ENCODE assay signal across 29 mouse cellular contexts in genomic region chr17:45294256-45294865, GRCm38 (mm10).
DNase-seq lines count a peak whose midpoint lies in the region; ATAC-seq and TF ChIP-seq lines count a peak whose summit lies in the region.
"Had no signal": no experiment of that assay in that cellular context is flagged by ENCODE, and none has a peak within 500 bp of the region (broad histone marks: within the 10 kb centered on the region; RNA-seq: fewer than 3 reads in every experiment).

No protein-coding gene starts in this region.

- intact Hi-C loops in heart, postnatal 25 days (cut with DNase I), result no loop called here

- peaks cover 6% of the 10 kb centered on the region; the same call in 1 of the 2 replicates for H3K4me1 ChIP-seq in bone marrow, adult 2 months (ENCODE audit: control insufficient read depth, insufficient read depth, low read length)
- H3K4me1 ChIP-seq in forebrain, postnatal 0 days (ENCODE audit: insufficient read depth), result no peaks in the 10 kb centered on the region

- TF ChIP-seq POLR2A in bone marrow, adult 2 months (IDR thresholded peaks at IDR 0.05; ENCODE audit: borderline replicate concordance, control insufficient read depth, low read depth, low read length), result no peak

- H3K36me3 ChIP-seq in forebrain, postnatal 0 days (ENCODE audit: insufficient read depth), result no peaks in the 10 kb centered on the region
- H3K36me3 ChIP-seq: embryonic facial prominence, embryonic 10.5 days; embryonic facial prominence, embryonic 15.5 days; forebrain, embryonic 12.5 days; heart, embryonic 10.5 days; heart, embryonic 15.5 days; hindbrain, embryonic 12.5 days; limb, embryonic 10.5 days; limb, embryonic 15.5 days; neural tube, embryonic 13.5 days had no signal

- WGBS in bone marrow, adult 2 months, result 43% methylated on average over 11 of the region's 11 CpGs
- 88% methylated on average over 11 of the region's 11 CpGs for WGBS in forebrain, postnatal 0 days

- ATAC-seq in monocyte, adult 5-6 weeks (replicated peaks; ENCODE audit: insufficient number of reproducible peaks, low FRiP score, low TSS enrichment, poor library complexity, severe bottlenecking), result 0 out of 2 replicates have a peak, but pooled peaks have one; percentile 7
- no peak for ATAC-seq in forebrain, postnatal 0 days
- ATAC-seq: intestine, postnatal 0 days had no signal

- H3K4me3 ChIP-seq in bone marrow, adult 2 months (replicated peaks; ENCODE audit: control insufficient read depth, low read depth, low read length), result no peak overlapping the region
- no peak overlapping the region for H3K4me3 ChIP-seq in forebrain, postnatal 0 days (ENCODE audit: low read depth, low read length)
- H3K4me3 ChIP-seq: embryonic facial prominence, embryonic 10.5 days; embryonic facial prominence, embryonic 15.5 days; forebrain, embryonic 12.5 days; heart, embryonic 10.5 days; heart, embryonic 15.5 days; hindbrain, embryonic 12.5 days; left cerebral cortex, adult 2 months; limb, embryonic 10.5 days; limb, embryonic 15.5 days; neural tube, embryonic 13.5 days had no signal

- H3K27me3 ChIP-seq in forebrain, postnatal 0 days (ENCODE audit: insufficient read depth, low read length), result no peaks in the 10 kb centered on the region
- H3K27me3 ChIP-seq: embryonic facial prominence, embryonic 15.5 days; forebrain, embryonic 12.5 days; heart, embryonic 15.5 days; hindbrain, embryonic 12.5 days; neural tube, embryonic 13.5 days had no signal

- H3K4me2 ChIP-seq in forebrain, postnatal 0 days (ENCODE audit: low read depth), result no peak overlapping the region
- H3K4me2 ChIP-seq: embryonic facial prominence, embryonic 15.5 days; forebrain, embryonic 12.5 days; heart, embryonic 15.5 days; hindbrain, embryonic 12.5 days; limb, embryonic 15.5 days; lung, embryonic 14.5 days; midbrain, embryonic 11.5 days; neural tube, embryonic 13.5 days had no signal

- no peak overlapping the region for H3K9ac ChIP-seq in forebrain, postnatal 0 days
- H3K9ac ChIP-seq: embryonic facial prominence, embryonic 15.5 days; forebrain, embryonic 12.5 days; heart, embryonic 15.5 days; hindbrain, embryonic 12.5 days; limb, embryonic 15.5 days; liver, embryonic 14.5 days; lung, embryonic 14.5 days; neural tube, embryonic 13.5 days had no signal

- peak overlapping the region; percentile 79 for H3K27ac ChIP-seq in bone marrow, adult 2 months (ENCODE audit: control insufficient read depth, insufficient read depth, low read depth, low read length, poor library complexity)
- H3K27ac ChIP-seq in forebrain, postnatal 0 days (ENCODE audit: low read depth, low read length), result no peak overlapping the region
- H3K27ac ChIP-seq: embryonic facial prominence, embryonic 10.5 days; embryonic facial prominence, embryonic 15.5 days; forebrain, embryonic 12.5 days; heart, embryonic 10.5 days; heart, embryonic 15.5 days; hindbrain, embryonic 12.5 days; left cerebral cortex, adult 2 months; limb, embryonic 10.5 days; limb, embryonic 15.5 days; liver, embryonic 14.5 days; neural tube, embryonic 13.5 days had no signal

- no peak for TF ChIP-seq CTCF in bone marrow, adult 2 months (IDR thresholded peaks at IDR 0.05; ENCODE audit: control insufficient read depth, insufficient read depth, low read length)
- no peak for TF ChIP-seq CTCF in forebrain, postnatal 0 days (IDR thresholded peaks at IDR 0.05; ENCODE audit: low read depth)

- no peaks in the 10 kb centered on the region for H3K9me3 ChIP-seq in forebrain, postnatal 0 days (ENCODE audit: low read length)
- H3K9me3 ChIP-seq: embryonic facial prominence, embryonic 15.5 days; forebrain, embryonic 12.5 days; heart, embryonic 15.5 days; hindbrain, embryonic 12.5 days; limb, embryonic 10.5 days; limb, embryonic 15.5 days; neural tube, embryonic 13.5 days had no signal

- DNase-seq in A20 (ENCODE audit: low read depth, low spot score), result peak; percentile 75
- peak; percentile 14 to 31 for DNase-seq in thymus, postnatal 10 days (ENCODE audit: low spot score in 2 of 2)
- DNase-seq in forebrain, postnatal 0 days, result no peak
- DNase-seq in right cerebral cortex, adult 18-20 months, result no peak
- no peak for DNase-seq in adrenal gland, postnatal 25 days
- no peak for DNase-seq in heart, postnatal 25 days (ENCODE audit: low spot score)
- DNase-seq: adrenal gland, adult 8-10 months; cerebellum, adult 11 months; gastrocnemius, postnatal 10 days; heart, postnatal 36 days; kidney, postnatal 14 days; layer of hippocampus, adult 9-11 months; lung, embryonic 14.5 days; lung, postnatal 14 days had no signal

Comparison
In these comparisons a context has a peak if more than half of its experiments do, and no peak if none do; other contexts are left out.
1. DNase-seq: peak in A20 (single experiment) and thymus, postnatal 10 days (2 of 2); none in forebrain, postnatal 0 days (single experiment), right cerebral cortex, adult 18-20 months (single experiment), adrenal gland, postnatal 25 days (single experiment) and heart, postnatal 25 days (single experiment).